Mouse (Mus musculus): ENCODE results near the gene Calm4.

GRCm38 (mm10) chr13:3886663-3887062 is 49.1 kb downstream of the Calm4 start:
- TF ChIP-seq CTCF (IDR thresholded peaks at IDR 0.05; ENCODE audit: control insufficient read depth, insufficient read depth, low read length) (no peak), POLR2A (IDR thresholded peaks at IDR 0.05; ENCODE audit: borderline replicate concordance, control insufficient read depth, low read depth, low read length) (no peak)
